Mouse (Mus musculus): ENCODE results near the gene Nub1. TPM values are rescaled to one million over a fixed set of nuclear protein-coding genes. Genes with fewer than 3 reads are reported as not detected.

Gene Nub1
- polyA plus RNA-seq, 1 experiment = 37.7 TPM

DNA sequence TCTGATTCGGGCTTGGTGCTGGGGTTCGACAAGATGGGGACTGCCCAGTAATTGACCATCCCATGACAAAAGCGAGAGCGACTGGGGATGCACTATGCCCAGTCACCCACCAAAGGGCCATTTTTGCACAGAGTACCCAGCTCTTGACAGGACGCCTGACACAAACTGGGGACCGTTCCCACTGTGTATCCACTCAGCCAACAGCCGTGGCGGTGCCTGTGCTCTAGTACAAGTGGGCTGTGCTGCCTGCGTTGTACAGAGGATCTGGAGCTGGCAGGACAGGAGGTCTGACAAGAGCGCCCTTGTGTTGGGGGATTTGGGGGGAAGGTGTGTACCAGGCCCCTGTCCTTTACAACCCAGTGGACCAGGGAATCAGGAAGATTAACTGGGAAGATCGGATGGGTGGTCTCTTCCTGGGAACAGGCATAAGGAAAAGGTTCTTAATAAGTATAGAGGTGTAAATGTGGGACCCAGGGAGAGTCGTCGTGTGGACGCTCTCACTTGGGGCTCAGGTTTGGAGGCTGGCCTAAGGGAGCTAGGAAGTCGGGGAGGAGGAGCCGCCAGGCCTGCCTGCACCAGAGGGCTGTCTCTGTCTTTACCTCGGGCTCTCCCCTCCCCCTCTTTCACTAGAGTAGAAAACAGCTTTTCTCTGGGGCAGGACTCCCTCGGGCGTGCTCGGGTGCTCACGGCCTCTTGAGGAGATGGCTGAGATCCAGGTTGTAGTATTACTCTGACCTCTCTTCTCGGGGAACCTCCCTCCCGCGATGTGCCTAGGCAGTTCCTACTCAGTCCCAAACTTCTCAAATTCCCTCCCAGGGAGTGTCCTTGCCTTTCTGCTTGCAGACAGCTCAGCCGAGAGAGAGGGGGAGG, 66.2 kb downstream of the Nub1 start:
- Histone ChIP-seq H3K27me3 (replicated peaks) (peaks cover 29% of the 10 kb centered on the region), H3K4me1 (peaks cover 51% of the 10 kb centered on the region), H3K9me3 (no peaks in the 10 kb centered on the region), H3K4me3 (replicated peaks) (peak overlapping the region; percentile 95), H3K36me3 (replicated peaks; ENCODE audit: low read length) (no peaks in the 10 kb centered on the region)
- no peak for TF ChIP-seq GATA1 (IDR thresholded peaks at IDR 0.05; ENCODE audit: borderline replicate concordance, low read length)
- TF ChIP-seq FLI1 (IDR thresholded peaks at IDR 0.05; ENCODE audit: low read length) = no peak

DNA sequence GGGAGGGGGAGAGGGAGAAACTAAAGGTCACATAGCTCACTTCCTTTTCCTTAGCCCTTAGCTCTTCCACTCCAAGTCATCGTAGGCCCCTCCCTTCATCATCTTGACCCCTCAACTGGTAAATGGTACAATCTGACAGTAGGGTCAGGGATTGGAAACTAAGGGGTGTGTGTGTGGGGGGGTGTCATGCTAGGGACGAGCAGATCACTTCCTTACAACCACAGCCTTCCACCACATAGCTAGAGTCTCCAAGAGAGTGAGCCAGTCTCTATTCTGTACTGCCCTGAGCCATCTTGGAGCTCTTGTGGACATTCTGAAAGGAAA, 66.8 kb downstream of the Nub1 start:
- Histone ChIP-seq H3K4me1 (peaks cover 48% of the 10 kb centered on the region), H3K9me3 (no peaks in the 10 kb centered on the region), H3K4me3 (replicated peaks) (peak overlapping the region; percentile 95), H3K27me3 (replicated peaks) (peaks cover 31% of the 10 kb centered on the region), H3K36me3 (replicated peaks; ENCODE audit: low read length) (no peaks in the 10 kb centered on the region)
- TF ChIP-seq GATA1 (IDR thresholded peaks at IDR 0.05; ENCODE audit: borderline replicate concordance, low read length) (no peak), FLI1 (IDR thresholded peaks at IDR 0.05; ENCODE audit: low read length) (no peak)

DNA sequence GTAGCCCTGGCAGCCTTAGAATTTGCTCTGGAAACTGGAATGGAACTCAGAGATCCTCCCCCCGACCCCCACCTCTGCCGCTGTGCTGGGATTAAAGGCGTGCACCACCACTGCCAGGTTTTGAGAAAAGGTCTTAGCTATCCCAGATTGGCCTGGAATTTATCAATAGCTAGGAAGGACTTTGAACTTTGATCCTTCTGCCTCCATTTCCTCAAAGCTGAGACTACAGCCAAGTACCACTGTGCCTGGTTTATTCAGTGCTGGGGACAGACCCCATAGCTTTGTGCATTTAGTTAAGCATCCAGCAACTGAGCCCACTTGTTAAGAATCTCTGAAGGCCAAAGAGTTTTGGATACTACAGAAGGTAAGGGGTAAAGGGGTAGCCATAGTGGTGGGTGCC, 71.6 kb downstream of the Nub1 start:
- TF ChIP-seq FLI1 (IDR thresholded peaks at IDR 0.05; ENCODE audit: low read length) (no peak), GATA1 (IDR thresholded peaks at IDR 0.05; ENCODE audit: borderline replicate concordance, low read length) (no peak)
- H3K4me3 ChIP-seq (replicated peaks) = no peak overlapping the region
- no peaks in the 10 kb centered on the region for H3K36me3 ChIP-seq (replicated peaks; ENCODE audit: low read length)
- H3K4me1 ChIP-seq = peaks cover 23% of the 10 kb centered on the region
- H3K27me3 ChIP-seq (replicated peaks) = peaks cover 34% of the 10 kb centered on the region
- H3K9me3 ChIP-seq = no peaks in the 10 kb centered on the region

DNA sequence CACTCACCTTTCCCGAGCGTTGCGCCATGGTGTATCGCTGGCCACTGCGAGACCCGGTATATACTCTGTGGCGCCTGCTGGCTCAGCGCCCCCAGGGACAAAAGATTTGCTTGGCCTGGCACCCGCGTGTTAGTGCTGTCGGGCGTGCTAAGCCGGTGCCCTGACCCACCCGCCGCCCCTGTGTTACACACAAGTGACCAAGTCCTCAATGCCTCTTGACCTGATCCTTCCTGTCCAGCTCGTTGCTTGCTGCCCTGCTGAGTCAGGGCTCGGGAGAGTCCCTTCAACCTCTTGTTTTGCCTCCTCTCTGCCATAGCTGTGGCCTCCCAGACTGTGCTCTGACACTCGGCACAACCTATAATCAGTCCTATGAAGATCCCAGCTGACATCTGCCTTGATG, 72.5 kb downstream of the Nub1 start, which contains the start of gene Crygn:
Gene Crygn (minus strand): TSS at position 193 of the 400 bp plus-strand sequence.
- Histone ChIP-seq H3K9me3 (no peaks in the 10 kb centered on the region), H3K4me1 (peaks cover 14% of the 10 kb centered on the region), H3K36me3 (replicated peaks; ENCODE audit: low read length) (no peaks in the 10 kb centered on the region), H3K4me3 (replicated peaks) (no peak within 1 kb of the TSS), H3K27me3 (replicated peaks) (peaks cover 31% of the 10 kb centered on the region)
- no peak for TF ChIP-seq GATA1 (IDR thresholded peaks at IDR 0.05; ENCODE audit: borderline replicate concordance, low read length)
- TF ChIP-seq FLI1 (IDR thresholded peaks at IDR 0.05; ENCODE audit: low read length) = no peak

Other genes starting within 250 kb of the Nub1 start
- gene Fastk, start 240.2 kb upstream of the Nub1 start, polyA plus RNA-seq (2012; ENCODE audit: insufficient read depth, low replicate concordance) = 216 and 275 TPM in 2 replicates
- 31.6 and 37.8 TPM in 2 replicates for gene Tmub1, start 237.7 kb upstream of the Nub1 start, polyA plus RNA-seq (2012; ENCODE audit: insufficient read depth, low replicate concordance)
- gene Agap3, start 233.4 kb upstream of the Nub1 start, polyA plus RNA-seq (2012; ENCODE audit: insufficient read depth, low replicate concordance) = 117 and 284 TPM in 2 replicates
- gene Gbx1, start 158.3 kb upstream of the Nub1 start, polyA plus RNA-seq (2012; ENCODE audit: insufficient read depth, low replicate concordance) = not detected in 2 replicates
- gene Asb10, start 144.6 kb upstream of the Nub1 start, polyA plus RNA-seq (2012; ENCODE audit: insufficient read depth, low replicate concordance) = not detected in 2 replicates
- gene 4931409K22Rik, start 128.7 kb upstream of the Nub1 start, polyA plus RNA-seq (2012; ENCODE audit: insufficient read depth, low replicate concordance) = not detected in 2 replicates
- 49.0 and 53.1 TPM in 2 replicates for gene Abcf2, start 108.1 kb upstream of the Nub1 start, polyA plus RNA-seq (2012; ENCODE audit: insufficient read depth, low replicate concordance)
- gene Chpf2, start 98.8 kb upstream of the Nub1 start, polyA plus RNA-seq (2012; ENCODE audit: insufficient read depth, low replicate concordance) = 36.1 and 95.0 TPM in 2 replicates
- 0.76 TPM in 1 of 2 replicates, not detected in the other for gene Smarcd3, start 61.1 kb upstream of the Nub1 start, polyA plus RNA-seq (2012; ENCODE audit: insufficient read depth, low replicate concordance)
- not detected in 2 replicates for gene Wdr86, start 45.2 kb downstream of the Nub1 start, polyA plus RNA-seq (2012; ENCODE audit: insufficient read depth, low replicate concordance)
- gene Crygn, start 72.5 kb downstream of the Nub1 start, polyA plus RNA-seq (2012; ENCODE audit: insufficient read depth, low replicate concordance) = not detected in 2 replicates
- 10.6 and 27.8 TPM in 2 replicates for gene Rheb, start 157.1 kb downstream of the Nub1 start, polyA plus RNA-seq (2012; ENCODE audit: insufficient read depth, low replicate concordance)

Data from megakaryocyte, embryonic 14.5 days (primary cell).